Mouse (Mus musculus) embryonic facial prominence, embryonic 10.5 days (tissue): Measurements from ENCODE around the gene 1700003F12Rik. TPM values are rescaled to one million over a fixed set of nuclear protein-coding genes. Genes with fewer than 3 reads are reported as not detected.

Source experiments
- DNase-seq: peaks from one replicate; pipeline ENCODE4 v3.0.0-alpha.2; 2017; ENCODE audit warnings: low spot score
- H3K27ac ChIP-seq: fragments of 300-500 bp; sonication (generic); replicated peaks from 2 replicates; pipeline ENCODE4 v1.5.1; 2016; ENCODE audit warnings: mild to moderate bottlenecking
- H3K27me3 ChIP-seq: fragments of 300-500 bp; sonication (generic); replicated peaks from 2 replicates; pipeline ENCODE4 v1.6.1; 2016; ENCODE audit warnings: low read depth, mild to moderate bottlenecking; ENCODE audit not compliant: poor library complexity, severe bottlenecking
- H3K36me3 ChIP-seq: fragments of 300-500 bp; sonication (generic); replicated peaks from 2 replicates; pipeline ENCODE4 v1.6.1; 2016; ENCODE audit warnings: mild to moderate bottlenecking, moderate library complexity
- H3K4me1 ChIP-seq: fragments of 300-500 bp; sonication (generic); 2 replicates; pipeline ENCODE4 v1.6.1; 2016
- H3K4me3 ChIP-seq: fragments of 300-500 bp; sonication (generic); 2 replicates; pipeline ENCODE4 v1.5.1; 2016; ENCODE audit warnings: mild to moderate bottlenecking, moderate library complexity
- H3K9me3 ChIP-seq: fragments of 300-500 bp; sonication (generic); 2 replicates; pipeline ENCODE4 v1.6.1; 2016; ENCODE audit warnings: mild to moderate bottlenecking
- WGBS: fragments of 180-500 bp; shearing (Covaris S2); methylation state at CpG from one replicate; pipeline ENCODE4 v1.1.7; 2016; 5-methylcytosine and 5-hydroxymethylcytosine counted together
- polyA plus RNA-seq: library from polyadenylated mRNA; unstranded; fragments of >200 nt; fragmentation: Nextera tagmentation; extraction: Ambion mirVana; gene quantifications from 2 replicates; pipeline ENCODE4 v1.2.1, GENCODE M21; 2016

The 1700003F12Rik gene
- polyA plus RNA-seq, 1 experiment from 2014 or later, result 1.3 TPM

DNA sequence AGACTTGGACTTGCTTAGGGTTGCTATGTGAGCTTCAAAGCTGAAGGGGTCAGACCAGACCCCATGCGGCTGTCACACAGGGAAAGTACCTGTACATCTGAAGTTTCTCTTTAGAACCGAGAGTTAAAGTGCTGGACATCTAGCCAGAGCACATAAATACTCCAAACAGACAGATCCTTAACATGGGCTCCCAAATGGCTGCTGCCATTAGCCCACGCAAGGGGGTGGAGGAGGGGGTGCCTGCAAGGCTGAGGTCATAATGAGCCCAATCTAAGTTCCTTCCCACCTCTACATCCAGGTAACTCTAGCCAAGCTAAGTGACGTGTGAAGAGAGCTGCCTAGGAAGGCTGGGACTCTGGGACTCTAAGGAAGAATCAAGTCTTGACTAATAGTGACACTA is 4.6 kb downstream of the 1700003F12Rik start, which contains the start of gene Actl10:
TSS of gene Actl10 (plus strand) at position 301 of the 400 bp plus-strand sequence.
- Histone ChIP-seq H3K9me3 (no peaks in the 10 kb centered on the region), H3K36me3 (no peaks in the 10 kb centered on the region), H3K4me1 (peaks cover 32% of the 10 kb centered on the region), H3K27me3 (peaks cover 53% of the 10 kb centered on the region), H3K27ac (peak within 1 kb of the TSS; percentile 26), H3K4me3 (peak within 1 kb of the TSS; percentile 36)
- no peak for DNase-seq
- WGBS, result 77% methylated on average over 4 of the region's 4 CpGs

DNA sequence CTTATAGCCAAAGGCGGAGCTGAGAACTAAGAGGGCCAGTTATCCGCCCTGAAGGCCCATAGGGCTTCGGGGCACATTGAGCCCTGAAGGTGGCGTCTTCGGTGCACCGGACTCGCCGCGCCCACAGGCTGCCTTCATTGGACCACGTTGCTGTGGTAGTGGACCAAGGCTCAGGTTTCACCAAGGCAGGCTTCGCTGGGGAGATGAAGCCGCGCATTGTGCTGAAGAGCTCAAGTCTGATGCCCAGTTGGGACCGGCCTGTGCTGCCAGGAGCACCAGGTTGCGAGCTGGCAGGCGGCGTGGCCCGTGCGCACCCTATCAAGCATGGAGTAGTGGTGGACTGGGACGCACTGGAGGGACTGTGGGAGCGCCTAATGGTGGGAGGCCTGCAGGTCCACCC is 5.0 kb downstream of the 1700003F12Rik start:
- Histone ChIP-seq H3K9me3 (no peaks in the 10 kb centered on the region), H3K27me3 (peaks cover 54% of the 10 kb centered on the region), H3K27ac (no peak overlapping the region; the same call in 1 of the 2 replicates), H3K4me1 (peaks cover 33% of the 10 kb centered on the region), H3K36me3 (no peaks in the 10 kb centered on the region), H3K4me3 (peak overlapping the region; percentile 36)
- WGBS, result 27% methylated on average over 21 of the region's 21 CpGs
- peak; percentile 56 for DNase-seq

DNA sequence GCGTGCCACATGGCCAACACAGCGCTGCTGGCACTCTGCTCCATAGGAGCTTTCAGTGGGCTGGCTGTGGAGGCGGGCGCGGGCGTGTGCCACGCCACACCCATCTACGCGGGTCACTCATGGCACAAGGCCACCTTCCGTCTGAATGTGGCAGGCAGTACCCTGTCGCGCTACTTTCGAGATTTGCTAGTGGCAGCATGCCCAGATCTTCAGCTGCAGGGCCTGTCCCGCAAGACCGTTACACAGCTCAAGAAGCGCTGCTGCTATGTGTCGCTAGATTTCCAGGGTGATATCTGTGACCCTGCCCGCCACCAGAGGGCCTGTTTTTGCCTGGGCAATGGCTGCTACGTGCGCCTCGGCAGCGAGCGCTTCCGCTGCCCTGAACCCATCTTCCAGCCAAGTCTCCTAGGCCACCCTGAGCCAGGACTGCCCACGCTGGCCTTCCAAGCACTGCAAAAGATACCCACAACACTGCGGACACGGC is 5.6 kb downstream of the 1700003F12Rik start:
- WGBS, result 25% methylated on average over 27 of the region's 27 CpGs
- Histone ChIP-seq H3K27ac (peak overlapping the region; percentile 26), H3K27me3 (peaks cover 57% of the 10 kb centered on the region), H3K4me1 (peaks cover 39% of the 10 kb centered on the region), H3K4me3 (peak overlapping the region; percentile 36), H3K9me3 (no peaks in the 10 kb centered on the region), H3K36me3 (no peaks in the 10 kb centered on the region)
- DNase-seq, result peak; percentile 68

DNA sequence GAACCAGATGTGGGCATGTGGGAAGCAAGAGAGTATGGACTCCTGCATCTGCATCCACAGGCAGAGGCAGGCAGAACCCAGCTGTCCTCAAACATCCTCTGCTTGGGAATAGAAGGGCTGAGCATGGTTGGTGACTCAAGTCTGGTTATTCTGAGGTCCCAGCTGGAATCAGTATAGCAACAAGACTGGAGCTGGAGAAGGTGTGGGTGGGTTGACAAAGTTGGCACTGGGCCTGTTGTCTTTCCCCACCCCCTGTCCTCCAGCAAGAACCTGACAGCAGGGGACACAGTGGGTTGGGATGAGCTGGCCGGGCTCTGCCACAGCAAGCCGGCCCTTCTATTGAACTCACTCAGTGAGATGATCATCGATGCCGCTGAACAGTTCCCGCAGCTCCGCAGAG is 8.3 kb downstream of the 1700003F12Rik start:
- 86% methylated on average over 6 of the region's 6 CpGs for WGBS
- Histone ChIP-seq H3K27ac (no peak overlapping the region), H3K27me3 (peaks cover 37% of the 10 kb centered on the region), H3K4me3 (no peak overlapping the region), H3K4me1 (peaks cover 49% of the 10 kb centered on the region), H3K36me3 (peaks cover 12% of the 10 kb centered on the region), H3K9me3 (no peaks in the 10 kb centered on the region)
- no peak for DNase-seq

DNA sequence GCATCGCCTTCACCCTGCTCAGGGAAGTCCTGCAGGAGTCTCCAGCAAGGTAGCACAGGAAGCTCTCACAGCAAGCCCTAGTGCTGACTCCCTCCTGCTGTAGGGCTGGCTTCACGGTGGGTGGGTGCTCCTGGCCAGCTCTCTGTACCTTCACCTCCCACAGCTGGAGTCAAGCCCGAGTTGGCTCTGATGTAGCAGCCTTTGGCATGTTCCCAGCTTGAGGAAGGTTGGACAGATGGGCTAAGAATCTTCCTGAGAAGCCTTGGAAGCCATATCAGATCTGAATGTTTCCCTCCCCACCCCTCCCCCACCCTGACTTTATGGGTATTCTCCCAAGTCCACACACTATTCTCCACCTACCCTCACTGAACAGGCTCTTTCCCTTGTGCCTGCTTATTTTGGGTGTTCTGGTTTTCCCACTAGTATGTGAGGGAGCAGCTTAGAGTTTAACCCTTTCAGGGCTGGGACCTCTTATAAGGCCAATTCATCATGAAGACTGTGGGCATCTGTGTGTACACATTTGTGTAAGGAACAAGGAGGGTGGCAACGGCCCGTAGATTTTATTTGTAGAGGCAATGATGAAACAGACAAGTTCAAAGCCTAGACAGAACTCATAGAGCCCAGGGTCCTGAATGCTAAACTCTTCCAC is 10.4 kb downstream of the 1700003F12Rik start:
- WGBS, result 52% methylated on average over 5 of the region's 5 CpGs
- DNase-seq, result no peak
- H3K27me3 ChIP-seq, result peaks cover 16% of the 10 kb centered on the region
- H3K36me3 ChIP-seq, result peaks cover 32% of the 10 kb centered on the region
- H3K9me3 ChIP-seq, result no peaks in the 10 kb centered on the region
- H3K27ac ChIP-seq, result 0 out of 2 replicates have a peak overlapping the region, but pooled peaks have one; percentile 41
- H3K4me3 ChIP-seq, result no peak overlapping the region
- peaks cover 42% of the 10 kb centered on the region for H3K4me1 ChIP-seq

DNA sequence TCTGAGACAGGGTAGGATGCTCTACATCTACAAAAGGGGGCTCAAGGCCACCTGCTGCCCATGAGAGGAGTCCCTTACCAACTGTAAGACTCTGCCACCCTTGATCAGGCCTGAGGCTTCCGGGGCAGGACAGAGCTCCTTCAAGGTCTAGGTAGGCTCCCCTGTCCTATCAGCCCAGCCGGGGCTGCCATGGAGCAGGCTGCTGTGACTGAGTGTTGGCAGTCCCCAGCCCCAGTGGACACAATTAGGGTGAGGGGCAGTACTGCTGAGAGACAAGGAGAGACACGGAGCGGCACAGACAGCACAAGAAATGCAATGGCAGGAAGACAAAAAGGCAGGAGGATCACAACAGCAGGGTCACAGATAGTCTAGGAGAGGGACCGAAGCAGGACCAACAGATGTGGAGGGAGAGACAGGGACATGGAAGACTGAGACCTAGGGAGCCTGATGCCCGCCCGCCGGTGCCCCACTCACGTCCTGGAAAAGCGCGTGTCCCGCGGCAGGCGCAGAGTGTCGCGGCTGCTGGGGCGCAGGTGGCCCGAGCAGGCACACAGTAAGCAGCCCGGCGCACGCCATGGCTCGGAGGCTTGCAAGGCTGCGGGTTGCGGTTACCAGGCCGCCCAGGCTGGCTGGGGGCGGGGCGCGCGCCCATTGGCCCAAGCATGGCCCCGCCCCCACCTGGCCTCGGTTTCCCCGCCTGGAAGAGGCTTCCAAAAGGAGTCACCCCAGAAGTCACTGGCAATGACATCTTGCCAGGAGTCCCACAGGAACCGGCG is 11.6 kb downstream of the 1700003F12Rik start, which contains the start of gene Necab3:
TSS of gene Necab3 (minus strand) at position 627 of the 776 bp plus-strand sequence.
- Histone ChIP-seq H3K4me3 (peak within 1 kb of the TSS; percentile 56), H3K36me3 (peaks cover 44% of the 10 kb centered on the region), H3K4me1 (peaks cover 35% of the 10 kb centered on the region), H3K27me3 (peaks cover 5% of the 10 kb centered on the region), H3K27ac (peak within 1 kb of the TSS; percentile 63), H3K9me3 (no peaks in the 10 kb centered on the region)
- 4% methylated on average over 34 of the region's 34 CpGs for WGBS
- peak; percentile 66 for DNase-seq

DNA sequence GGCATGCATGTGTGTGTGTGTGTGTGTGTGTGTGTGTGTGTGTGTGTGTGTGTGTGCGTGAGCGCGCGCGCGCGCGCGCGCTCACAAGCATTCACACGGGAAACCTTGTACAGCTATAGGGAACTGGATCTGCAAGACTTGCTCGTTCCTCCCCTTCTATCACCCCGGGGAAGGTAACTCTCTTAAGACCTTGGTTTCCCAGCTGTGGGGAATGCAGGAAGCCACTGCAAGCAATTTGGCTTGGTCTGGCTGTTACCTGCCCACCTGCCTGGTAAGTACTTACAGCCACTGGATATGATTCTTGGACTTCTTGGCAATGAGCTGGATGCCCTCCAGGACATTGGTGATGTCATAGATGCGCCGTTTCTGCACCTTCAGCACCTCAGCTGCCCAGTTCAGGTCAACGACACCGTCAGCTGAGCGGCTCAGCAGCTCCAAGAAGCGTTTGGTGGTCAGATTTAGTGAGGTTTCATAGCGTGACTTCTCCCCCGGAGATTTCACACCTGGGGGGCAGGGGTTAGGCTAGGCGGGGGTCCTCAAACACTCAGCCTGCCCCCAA is 16.8 kb downstream of the 1700003F12Rik start:
- Histone ChIP-seq H3K27me3 (no peaks in the 10 kb centered on the region), H3K27ac (no peak overlapping the region), H3K4me1 (peaks cover 48% of the 10 kb centered on the region), H3K9me3 (no peaks in the 10 kb centered on the region), H3K4me3 (no peak overlapping the region), H3K36me3 (peaks cover 61% of the 10 kb centered on the region)
- DNase-seq, result no peak
- 93% methylated on average over 22 of the region's 22 CpGs for WGBS

DNA sequence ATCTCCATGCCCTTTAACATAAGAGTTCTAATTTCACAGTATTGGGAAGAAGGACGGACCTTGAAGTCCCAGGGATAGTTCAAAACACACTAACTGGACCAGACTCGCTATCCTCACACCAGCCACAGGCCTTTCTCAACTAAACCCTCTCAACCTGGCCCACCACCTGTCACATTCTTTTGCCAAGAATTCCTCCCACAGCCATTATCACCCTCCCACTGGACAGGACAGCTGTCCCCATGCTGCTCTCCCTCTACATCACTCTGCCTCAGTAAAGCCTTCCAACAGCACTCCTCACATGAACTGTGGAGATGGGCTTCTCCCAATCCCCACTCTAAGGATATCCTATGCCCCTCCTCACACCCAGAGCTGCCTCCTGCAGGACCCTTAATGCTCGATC is 18.7 kb downstream of the 1700003F12Rik start:
- Histone ChIP-seq H3K4me1 (peaks cover 44% of the 10 kb centered on the region), H3K36me3 (peaks cover 46% of the 10 kb centered on the region), H3K27ac (no peak overlapping the region), H3K4me3 (no peak overlapping the region), H3K9me3 (no peaks in the 10 kb centered on the region), H3K27me3 (no peaks in the 10 kb centered on the region)
- WGBS, result 80% methylated on average over 3 of the region's 3 CpGs
- DNase-seq, result no peak

DNA sequence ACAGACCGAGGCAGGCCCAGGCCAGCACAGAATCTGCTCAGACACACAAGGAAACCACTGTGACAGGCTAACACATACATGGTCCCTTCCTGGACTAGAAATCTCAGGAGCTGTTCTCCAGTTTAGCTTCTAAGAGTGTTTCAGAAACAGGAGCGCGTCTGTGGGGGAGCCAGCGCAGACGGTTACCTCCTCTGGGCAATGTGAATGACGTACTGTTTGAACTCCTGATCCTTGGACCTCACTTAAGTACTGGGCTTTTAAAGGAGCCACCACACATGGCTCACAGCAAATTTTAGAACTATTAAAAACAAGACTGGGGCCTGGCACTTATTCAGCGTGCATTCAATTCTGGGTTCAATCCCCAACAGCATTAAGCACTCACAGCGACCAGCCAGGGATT is 19.8 kb downstream of the 1700003F12Rik start:
- no peak for DNase-seq
- peaks cover 50% of the 10 kb centered on the region for H3K4me1 ChIP-seq
- H3K36me3 ChIP-seq, result peaks cover 36% of the 10 kb centered on the region
- WGBS, result 59% methylated on average over 8 of the region's 8 CpGs
- H3K27ac ChIP-seq, result no peak overlapping the region
- H3K4me3 ChIP-seq, result no peak overlapping the region
- no peaks in the 10 kb centered on the region for H3K27me3 ChIP-seq
- H3K9me3 ChIP-seq, result no peaks in the 10 kb centered on the region

DNA sequence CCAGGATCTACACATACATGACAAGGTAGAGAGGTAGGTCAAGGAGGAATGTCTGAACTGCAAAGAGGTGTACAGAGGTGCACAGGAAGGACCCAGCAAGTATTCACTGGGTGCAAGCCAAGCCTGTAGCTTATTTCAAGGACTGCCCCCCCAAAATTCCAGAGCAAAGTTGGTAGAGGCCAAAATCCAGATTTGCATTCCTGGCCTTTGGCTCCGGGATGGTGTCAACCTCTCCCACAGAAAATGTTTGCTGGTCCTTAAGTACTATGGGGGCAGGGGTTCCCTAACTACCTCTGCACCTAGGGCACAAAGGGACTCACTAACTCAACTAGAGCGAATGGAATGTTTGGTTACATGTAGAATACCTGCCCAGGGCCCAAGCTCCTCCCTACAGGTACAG is 20.9 kb downstream of the 1700003F12Rik start:
- 79% methylated on average over 2 of the region's 2 CpGs for WGBS
- Histone ChIP-seq H3K4me3 (peak overlapping the region; percentile 90), H3K36me3 (peaks cover 24% of the 10 kb centered on the region), H3K27ac (peak overlapping the region; percentile 97; the same call in 1 of the 2 replicates), H3K4me1 (peaks cover 50% of the 10 kb centered on the region), H3K9me3 (no peaks in the 10 kb centered on the region), H3K27me3 (no peaks in the 10 kb centered on the region)
- no peak for DNase-seq

DNA sequence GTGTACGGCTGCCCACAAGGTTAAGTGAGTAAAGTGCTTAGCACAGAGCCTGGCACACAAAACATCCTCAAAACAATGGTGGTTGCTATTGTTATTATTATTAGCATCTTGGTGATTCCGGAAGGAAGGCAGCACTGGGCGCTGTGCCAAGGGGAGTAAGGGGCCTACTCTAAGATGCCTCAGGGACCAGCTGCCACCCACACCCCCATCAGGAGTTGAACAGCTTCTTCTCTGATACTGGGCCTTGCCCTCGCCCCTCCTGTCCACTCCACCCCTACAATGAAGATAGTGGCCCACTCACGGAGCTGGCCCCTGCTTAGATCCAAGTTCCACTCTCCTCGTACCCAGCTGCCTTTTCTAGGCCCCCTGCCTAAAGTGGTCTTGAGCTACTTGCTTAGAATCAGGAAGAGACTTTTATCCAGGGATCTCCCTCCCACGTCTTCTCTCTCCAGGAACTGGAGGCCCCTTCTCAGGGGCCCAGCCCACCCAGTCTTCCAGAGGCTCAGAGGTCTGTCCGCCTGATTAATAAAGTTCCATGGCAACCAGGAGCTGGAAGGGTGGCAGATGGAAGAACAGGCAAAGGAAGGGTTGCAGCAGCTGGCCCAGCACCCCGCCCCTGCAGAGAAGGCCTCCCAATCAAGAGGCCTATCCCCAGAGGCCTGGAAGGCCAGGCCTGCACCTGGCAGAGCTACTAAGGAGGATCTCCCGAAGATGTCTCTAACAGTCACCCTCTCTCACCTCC is 21.6 kb downstream of the 1700003F12Rik start:
- peak overlapping the region; percentile 97 for H3K27ac ChIP-seq
- H3K4me3 ChIP-seq, result peak overlapping the region; percentile 90
- H3K4me1 ChIP-seq, result peaks cover 50% of the 10 kb centered on the region
- no peaks in the 10 kb centered on the region for H3K27me3 ChIP-seq
- DNase-seq, result peak; percentile 51
- peaks cover 17% of the 10 kb centered on the region for H3K36me3 ChIP-seq
- no peaks in the 10 kb centered on the region for H3K9me3 ChIP-seq
- WGBS, result 25% methylated on average over 10 of the region's 10 CpGs
